Mouse (Mus musculus) liver, embryonic 16.5 days (tissue): Measurements from ENCODE around the gene Gtf2ird1. TPM values are rescaled to one million over a fixed set of nuclear protein-coding genes. Genes with fewer than 3 reads are reported as not detected.

Experiments used
- ATAC-seq: fragments of 200-750 bp; cut with Nextera tagmentation; 2 replicates; pipeline ENCODE4 v1.8.0; 2017; ENCODE audit warnings: low read depth, mild to moderate bottlenecking, moderate number of reproducible peaks, moderate library complexity
- H3K27ac ChIP-seq: fragments of 300-500 bp; sonication (generic); 2 replicates; pipeline ENCODE4 v1.5.1; 2014; ENCODE audit warnings: mild to moderate bottlenecking, low read length
- H3K27me3 ChIP-seq: fragments of 300-500 bp; sonication (generic); 2 replicates; pipeline ENCODE4 v1.6.1; 2014; ENCODE audit warnings: low read depth, low read length, mixed read lengths; ENCODE audit not compliant: control insufficient read depth, insufficient read depth
- H3K36me3 ChIP-seq: fragments of 300-500 bp; sonication (generic); 2 replicates; pipeline ENCODE4 v1.6.1; 2014; ENCODE audit warnings: mild to moderate bottlenecking; ENCODE audit not compliant: control insufficient read depth, insufficient read depth
- H3K4me1 ChIP-seq: fragments of 300-500 bp; sonication (generic); 2 replicates; pipeline ENCODE4 v1.6.1; 2014; ENCODE audit warnings: low read depth, low read length, mixed read lengths; ENCODE audit not compliant: control insufficient read depth
- H3K4me2 ChIP-seq: fragments of 300-500 bp; sonication (generic); 2 replicates; pipeline ENCODE4 v1.6.1; 2014; ENCODE audit warnings: low read depth, low read length, mixed read lengths
- H3K4me3 ChIP-seq: fragments of 300-500 bp; sonication (generic); 2 replicates; pipeline ENCODE4 v1.5.1; 2014; ENCODE audit warnings: low read depth, mild to moderate bottlenecking, low read length
- H3K9ac ChIP-seq: fragments of 300-500 bp; sonication (generic); 2 replicates; pipeline ENCODE4 v1.6.1; 2014; ENCODE audit warnings: low read depth, low read length
- H3K9me3 ChIP-seq: fragments of 300-500 bp; sonication (generic); replicated peaks from 2 replicates; pipeline ENCODE4 v1.6.1; 2016; ENCODE audit warnings: low read length; ENCODE audit not compliant: control insufficient read depth
- WGBS: fragments of 180-500 bp; shearing (Covaris S2); extraction: QIAGEN DNeasy Blood & Tissue Kit; methylation state at CpG from one replicate; pipeline ENCODE4 v1.1.7; 2014; ENCODE audit not compliant: insufficient replicate concordance; 5-methylcytosine and 5-hydroxymethylcytosine counted together
- polyA plus RNA-seq: library from polyadenylated mRNA; unstranded; fragments of >200 nt; fragmentation: Nextera tagmentation; extraction: Ambion mirVana; gene quantifications from 2 replicates; pipeline ENCODE4 v1.2.1, GENCODE M21; 2015

Gene Gtf2ird1
- 9.9 and 11.6 TPM in 2 replicates for polyA plus RNA-seq

DNA sequence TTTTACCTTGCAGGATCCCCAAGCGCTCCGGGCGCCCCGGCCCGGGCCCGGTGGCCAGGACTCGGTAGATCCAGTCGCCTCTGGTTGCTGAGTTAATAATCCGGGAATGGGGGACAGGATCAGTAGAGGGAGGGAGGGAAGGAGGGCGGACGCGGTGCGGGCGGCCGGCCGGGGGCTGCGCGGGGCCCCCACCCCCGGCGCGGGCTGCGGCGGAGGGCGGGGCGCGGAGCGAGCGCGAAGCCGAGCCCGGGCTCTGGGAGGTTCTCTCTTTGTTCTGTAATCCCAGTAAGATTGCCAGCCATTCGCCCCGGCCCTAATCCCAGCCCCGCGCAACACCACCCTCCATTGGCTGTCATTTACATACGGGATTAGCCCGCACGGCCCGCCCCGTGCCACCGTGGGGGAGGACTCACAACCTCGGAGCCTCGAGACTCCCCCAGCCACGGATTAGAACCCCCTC is at the start of gene Gtf2ird1:
Gene Gtf2ird1 (minus strand): TSS at position 214 of the 460 bp plus-strand sequence.
- H3K36me3 ChIP-seq: no peaks in the 10 kb centered on the region
- ATAC-seq: peak; percentile 83
- peaks cover 19% of the 10 kb centered on the region for H3K4me1 ChIP-seq
- WGBS: 2% methylated on average over 31 of the region's 44 CpGs
- no peaks in the 10 kb centered on the region for H3K9me3 ChIP-seq
- peak within 1 kb of the TSS; percentile 85 for H3K4me2 ChIP-seq
- H3K27me3 ChIP-seq: no peaks in the 10 kb centered on the region
- H3K4me3 ChIP-seq: peak within 1 kb of the TSS; percentile 70
- peak within 1 kb of the TSS; percentile 66 for H3K9ac ChIP-seq
- peak within 1 kb of the TSS; percentile 39; the same call in 1 of the 2 replicates for H3K27ac ChIP-seq

DNA sequence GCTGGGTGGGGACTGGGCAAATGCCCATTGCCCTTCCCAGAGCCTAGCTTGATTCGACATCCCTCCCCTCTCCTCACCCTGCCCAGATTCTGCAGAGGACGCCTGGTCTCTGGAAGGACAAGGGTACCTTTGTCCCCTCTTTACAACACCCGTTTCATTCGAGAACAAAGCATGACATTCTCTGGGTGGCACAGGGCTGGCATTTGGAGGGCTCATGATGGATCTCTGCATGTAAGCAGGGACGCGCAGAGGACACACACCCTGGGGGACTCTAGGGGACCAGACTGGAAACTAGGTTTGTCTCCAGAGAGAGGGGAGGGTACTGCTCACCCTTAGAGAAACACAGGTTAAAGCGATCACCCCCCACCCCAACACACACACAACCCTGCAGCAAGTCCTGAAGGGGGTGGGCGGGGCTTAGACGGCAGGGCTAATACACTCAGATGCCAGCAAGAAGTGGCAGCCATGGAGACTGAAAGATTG is 49.3 kb upstream of the Gtf2ird1 start:
- no peak overlapping the region for H3K9ac ChIP-seq
- no peak overlapping the region for H3K27ac ChIP-seq
- ATAC-seq: no peak
- H3K4me2 ChIP-seq: no peak overlapping the region
- H3K36me3 ChIP-seq: no peaks in the 10 kb centered on the region
- 63% methylated on average over 9 of the region's 9 CpGs for WGBS
- no peak overlapping the region for H3K4me3 ChIP-seq
- H3K27me3 ChIP-seq: no peaks in the 10 kb centered on the region
- no peaks in the 10 kb centered on the region for H3K4me1 ChIP-seq
- H3K9me3 ChIP-seq: no peaks in the 10 kb centered on the region

DNA sequence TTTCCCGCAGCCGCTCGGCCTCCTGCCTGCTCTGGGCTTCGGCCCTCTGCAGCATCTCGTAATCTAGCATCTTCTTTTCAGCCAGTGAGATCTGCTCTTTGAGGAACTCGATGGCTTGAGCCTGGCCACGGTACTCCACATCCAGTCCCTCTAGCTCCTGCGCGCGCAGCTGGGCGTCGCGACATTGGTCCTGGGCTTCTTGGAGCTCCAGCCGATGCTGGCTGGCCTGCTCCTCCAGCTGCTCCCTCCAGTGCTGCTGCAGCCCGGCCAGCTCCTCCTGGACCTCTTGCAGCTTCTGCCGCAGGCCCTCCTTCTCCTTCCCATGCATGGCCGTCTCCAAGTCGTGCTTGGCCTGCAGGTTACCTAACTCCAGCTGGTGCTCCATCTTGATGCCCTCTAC is 46.1 kb upstream of the Gtf2ird1 start:
- H3K27me3 ChIP-seq: no peaks in the 10 kb centered on the region

DNA sequence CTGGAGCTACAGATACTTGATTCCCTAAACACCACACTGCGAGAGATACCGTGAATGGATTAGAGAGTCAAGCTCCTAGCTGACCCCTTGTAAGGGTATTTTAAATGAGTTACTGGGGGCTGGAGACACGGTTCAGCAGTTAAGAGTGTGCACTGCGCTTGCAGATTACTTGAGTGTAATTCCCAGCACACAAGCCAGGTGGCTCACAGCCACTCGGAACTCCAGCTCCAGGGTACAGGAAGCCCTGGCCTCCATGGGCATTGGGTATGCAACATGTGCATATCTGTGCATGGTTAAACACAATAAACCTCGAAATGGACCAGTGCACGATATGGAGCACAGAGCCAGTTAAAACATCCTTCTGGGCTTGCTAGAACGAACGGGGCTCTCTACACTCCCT is 44.9 kb upstream of the Gtf2ird1 start:
- Histone ChIP-seq H3K27me3 (no peaks in the 10 kb centered on the region), H3K4me2 (no peak overlapping the region), H3K4me1 (no peaks in the 10 kb centered on the region), H3K9me3 (no peaks in the 10 kb centered on the region), H3K4me3 (no peak overlapping the region), H3K36me3 (no peaks in the 10 kb centered on the region), H3K9ac (no peak overlapping the region), H3K27ac (no peak overlapping the region)
- 72% methylated on average over 9 of the region's 9 CpGs for WGBS
- no peak for ATAC-seq

More for the DNA sequence above, 46.1 kb upstream of the Gtf2ird1 start:
- H3K4me2 ChIP-seq: no peak overlapping the region
- no peak overlapping the region for H3K27ac ChIP-seq
- no peak for ATAC-seq
- H3K4me3 ChIP-seq: no peak overlapping the region
- 79% methylated on average over 18 of the region's 18 CpGs for WGBS
- no peak overlapping the region for H3K9ac ChIP-seq
- H3K36me3 ChIP-seq: no peaks in the 10 kb centered on the region
- H3K4me1 ChIP-seq: no peaks in the 10 kb centered on the region
- H3K9me3 ChIP-seq: no peaks in the 10 kb centered on the region

DNA sequence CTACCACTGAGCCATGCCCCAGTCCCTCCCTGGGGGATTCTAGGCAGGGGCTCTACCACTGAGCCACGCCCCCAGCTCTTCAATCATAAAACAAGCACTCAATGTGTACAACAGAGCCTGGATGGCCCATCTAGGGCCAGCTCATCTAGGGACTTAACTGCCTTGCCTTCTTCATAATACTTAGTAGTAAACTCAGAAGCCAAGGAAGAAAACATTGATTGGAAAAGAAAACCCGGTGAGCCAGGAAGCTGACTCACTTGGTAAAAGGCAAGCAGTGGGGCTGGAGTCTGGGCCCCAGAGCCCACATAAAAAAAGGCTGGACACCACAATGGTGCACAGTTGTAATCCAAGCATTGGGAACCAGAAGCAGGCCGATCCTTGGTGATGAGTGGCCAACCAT is 44.2 kb upstream of the Gtf2ird1 start:
- Histone ChIP-seq H3K27me3 (no peaks in the 10 kb centered on the region), H3K9me3 (no peaks in the 10 kb centered on the region), H3K4me1 (no peaks in the 10 kb centered on the region), H3K27ac (no peak overlapping the region), H3K4me3 (no peak overlapping the region), H3K36me3 (no peaks in the 10 kb centered on the region), H3K9ac (no peak overlapping the region), H3K4me2 (no peak overlapping the region)
- WGBS: 64% methylated on average over 3 of the region's 3 CpGs
- no peak for ATAC-seq

DNA sequence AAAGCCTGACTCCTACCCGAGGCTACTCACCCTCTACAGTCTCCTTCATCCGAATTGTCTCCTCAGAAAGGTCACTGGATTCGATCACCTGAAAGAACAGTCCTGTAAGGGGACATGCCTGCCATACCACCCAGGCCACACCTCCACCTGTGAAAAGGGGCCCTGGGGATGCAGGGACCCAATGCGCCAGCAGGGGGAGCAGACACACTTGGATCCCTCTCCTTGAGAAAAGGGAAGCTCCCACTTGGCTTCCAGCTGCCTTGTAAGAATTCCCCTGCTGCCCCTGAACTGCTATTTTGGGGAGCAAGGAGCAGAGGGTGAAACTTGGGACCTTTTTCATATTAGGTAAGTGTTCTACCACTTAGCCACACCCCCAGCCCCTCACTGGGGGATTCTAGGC is 43.5 kb upstream of the Gtf2ird1 start:
- Histone ChIP-seq H3K4me3 (no peak overlapping the region), H3K9ac (no peak overlapping the region), H3K36me3 (no peaks in the 10 kb centered on the region), H3K4me1 (no peaks in the 10 kb centered on the region), H3K9me3 (no peaks in the 10 kb centered on the region), H3K4me2 (no peak overlapping the region), H3K27me3 (no peaks in the 10 kb centered on the region), H3K27ac (no peak overlapping the region)
- no peak for ATAC-seq
- 43% methylated on average over 4 of the region's 4 CpGs for WGBS

DNA sequence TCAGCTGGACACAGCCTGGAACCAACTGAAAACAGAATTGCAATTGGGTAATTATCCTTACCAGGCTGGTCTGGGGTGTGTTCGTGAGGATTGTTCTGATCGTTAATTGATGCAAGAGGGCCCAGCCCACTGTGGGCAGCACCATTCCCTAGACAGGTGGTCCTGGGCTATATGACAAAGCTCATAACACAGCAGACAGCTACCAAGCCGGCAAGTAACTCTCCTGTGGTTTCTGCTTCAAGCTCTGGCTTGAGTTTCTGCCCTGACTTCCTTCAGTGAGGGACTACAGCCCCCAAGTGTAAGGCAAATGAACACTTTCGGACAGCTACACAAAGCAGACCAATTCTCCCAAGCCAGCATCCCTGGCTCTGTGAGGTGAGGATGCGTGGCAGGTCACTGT is 40.5 kb upstream of the Gtf2ird1 start:
- H3K9me3 ChIP-seq: no peaks in the 10 kb centered on the region
- no peaks in the 10 kb centered on the region for H3K27me3 ChIP-seq
- no peak overlapping the region for H3K9ac ChIP-seq
- no peaks in the 10 kb centered on the region for H3K36me3 ChIP-seq
- no peak overlapping the region for H3K4me3 ChIP-seq
- H3K27ac ChIP-seq: no peak overlapping the region
- no peak for ATAC-seq
- WGBS: 72% methylated on average over 5 of the region's 5 CpGs
- H3K4me1 ChIP-seq: peaks cover 3% of the 10 kb centered on the region; the same call in 1 of the 2 replicates
- H3K4me2 ChIP-seq: no peak overlapping the region

DNA sequence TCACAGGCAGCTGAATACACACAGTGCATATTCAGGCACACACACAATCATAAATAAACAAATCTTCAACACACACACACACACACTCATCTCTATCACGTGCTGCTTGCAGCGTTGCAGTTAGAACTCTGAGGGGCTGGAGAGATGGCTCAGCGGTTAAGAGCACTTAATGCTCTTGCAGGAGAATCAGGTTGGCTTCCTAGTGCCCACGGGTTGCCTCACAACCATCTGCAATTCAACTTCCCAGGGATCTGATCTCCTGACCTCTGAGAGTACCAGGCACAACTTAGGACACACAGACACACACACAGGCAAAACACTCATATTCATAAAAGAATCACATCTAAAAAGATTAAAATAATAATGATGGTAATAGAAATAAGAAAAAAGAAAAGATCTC is 39.3 kb upstream of the Gtf2ird1 start:
- Histone ChIP-seq H3K4me1 (peaks cover 3% of the 10 kb centered on the region; the same call in 1 of the 2 replicates), H3K27me3 (no peaks in the 10 kb centered on the region), H3K4me3 (no peak overlapping the region), H3K9ac (no peak overlapping the region), H3K9me3 (no peaks in the 10 kb centered on the region), H3K4me2 (no peak overlapping the region), H3K36me3 (no peaks in the 10 kb centered on the region), H3K27ac (no peak overlapping the region)
- no peak for ATAC-seq
- 60% methylated on average over 4 of the region's 4 CpGs for WGBS

DNA sequence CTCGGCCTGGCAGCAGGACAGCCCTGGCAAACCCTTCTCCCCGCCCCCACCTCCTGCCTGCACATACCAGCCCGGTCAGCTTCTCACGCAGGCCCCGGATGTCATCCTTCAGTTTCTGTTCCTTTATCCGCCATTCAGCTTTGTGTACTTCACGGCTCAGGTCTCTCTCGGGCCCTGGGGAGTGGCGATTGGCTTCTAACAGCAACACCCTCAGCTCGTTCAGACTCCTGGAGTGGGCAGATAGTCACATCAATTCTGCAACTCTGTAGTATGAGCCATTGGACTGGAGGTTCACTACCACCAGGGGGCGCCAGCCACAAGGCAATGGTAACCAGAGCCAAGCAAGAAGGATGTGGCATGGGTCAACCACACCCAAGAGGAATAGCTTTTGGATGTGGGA is 37.6 kb upstream of the Gtf2ird1 start:
- H3K4me3 ChIP-seq: no peak overlapping the region
- H3K4me2 ChIP-seq: no peak overlapping the region
- H3K4me1 ChIP-seq: peaks cover 7% of the 10 kb centered on the region; the same call in 1 of the 2 replicates
- no peaks in the 10 kb centered on the region for H3K36me3 ChIP-seq
- 26% methylated on average over 11 of the region's 11 CpGs for WGBS
- H3K27me3 ChIP-seq: no peaks in the 10 kb centered on the region
- peak; percentile 82 for ATAC-seq
- H3K27ac ChIP-seq: no peak overlapping the region
- no peaks in the 10 kb centered on the region for H3K9me3 ChIP-seq
- no peak overlapping the region for H3K9ac ChIP-seq
